22 mouse cellular contexts compared by ENCODE assay signal in genomic region chr10:90993869-90994268, GRCm38 (mm10).
"Had no signal": no experiment of that assay in that cellular context is flagged by ENCODE, and none has a peak within 500 bp of the region (broad histone marks: within the 10 kb centered on the region; RNA-seq: fewer than 3 reads in every experiment).

No protein-coding gene starts in this region.

- DNase-seq: kidney, adult 8-10 months; kidney, postnatal 10 days; kidney, postnatal 36 days; layer of hippocampus, postnatal 36 days; liver, postnatal 0 days; lung, embryonic 14.5 days; right cerebral cortex, postnatal 25 days; spleen, adult 18-20 months; thymus, postnatal 25 days had no signal

- H3K9me3 ChIP-seq: kidney, embryonic 15.5 days; limb, embryonic 12.5 days; limb, embryonic 15.5 days; midbrain, embryonic 12.5 days; neural tube, embryonic 13.5 days; stomach, embryonic 15.5 days had no signal

- H3K4me3 ChIP-seq: kidney, embryonic 15.5 days; left cerebral cortex, adult 2 months; limb, embryonic 12.5 days; limb, embryonic 15.5 days; midbrain, embryonic 12.5 days; myocyte; neural tube, embryonic 13.5 days; stomach, embryonic 15.5 days had no signal

- H3K27me3 ChIP-seq: kidney, embryonic 15.5 days; limb, embryonic 12.5 days; limb, embryonic 15.5 days; midbrain, embryonic 12.5 days; neural tube, embryonic 13.5 days; stomach, embryonic 15.5 days had no signal

- H3K4me1 ChIP-seq: limb, embryonic 12.5 days; limb, embryonic 15.5 days; midbrain, embryonic 12.5 days; neural tube, embryonic 13.5 days; stomach, embryonic 15.5 days had no signal

- H3K27ac ChIP-seq: kidney, embryonic 15.5 days; left cerebral cortex, adult 2 months; limb, embryonic 12.5 days; limb, embryonic 15.5 days; liver, embryonic 14.5 days; macrophage; midbrain, embryonic 12.5 days; neural tube, embryonic 13.5 days; stomach, embryonic 15.5 days had no signal

- H3K9ac ChIP-seq: kidney, embryonic 15.5 days; limb, embryonic 12.5 days; limb, embryonic 15.5 days; liver, embryonic 14.5 days; liver, postnatal 0 days; lung, embryonic 14.5 days; midbrain, embryonic 12.5 days; neural tube, embryonic 13.5 days; stomach, embryonic 15.5 days had no signal

- H3K4me2 ChIP-seq: kidney, embryonic 15.5 days; limb, embryonic 12.5 days; limb, embryonic 15.5 days; liver, embryonic 11.5 days; lung, embryonic 14.5 days; midbrain, embryonic 12.5 days; neural tube, embryonic 13.5 days; stomach, embryonic 15.5 days had no signal

- ATAC-seq: liver, postnatal 0 days; lung, postnatal 0 days; midbrain, embryonic 16.5 days had no signal
